Mouse (Mus musculus) liver, adult (tissue): Measurements from ENCODE around the gene Svop.

Source experiments
- GATA4 ChIP-seq: IDR thresholded peaks from 2 replicates; pipeline ENCODE4 v1.6.1; 2014; ENCODE audit warnings: mild to moderate bottlenecking, low read length; ENCODE audit not compliant: insufficient replicate concordance

The Svop gene

DNA sequence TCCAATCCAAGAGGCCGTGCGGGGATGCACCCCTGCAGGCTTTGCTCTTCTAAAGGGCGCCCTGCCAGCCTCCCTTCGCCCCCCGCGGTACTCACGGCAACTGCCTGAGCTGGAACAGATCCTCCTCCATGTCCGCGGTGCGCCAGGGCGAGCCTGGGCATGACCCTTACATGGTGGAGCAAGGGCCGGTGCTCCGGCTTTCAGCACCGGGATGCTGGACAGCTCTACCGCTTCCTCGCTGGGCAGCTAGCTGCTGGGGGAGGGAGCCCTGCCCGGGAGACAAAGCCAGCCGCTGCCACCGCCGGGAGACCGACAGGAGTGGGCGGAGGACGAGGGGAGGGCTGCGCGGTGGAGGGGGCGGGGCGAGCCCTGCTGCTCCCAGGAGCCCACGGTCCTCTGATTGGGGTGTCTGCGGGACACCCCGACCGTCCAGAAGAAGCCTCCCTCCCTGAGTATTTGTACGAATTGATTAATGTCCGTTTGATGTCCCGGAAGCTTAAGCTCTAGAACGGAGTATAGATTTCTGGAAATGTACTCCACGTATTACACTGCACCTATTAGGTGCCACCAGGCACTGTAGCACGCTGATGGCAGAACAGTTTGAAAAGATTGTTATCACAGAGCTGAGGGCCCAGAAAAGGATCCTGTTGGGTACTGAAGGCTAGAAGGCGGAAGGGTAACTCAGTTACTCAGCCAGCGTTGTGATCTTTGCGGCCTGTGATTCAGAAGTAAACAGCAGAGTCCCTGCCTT lies at the start of gene Svop:
TSS of gene Svop (minus strand) at position 514 of the 751 bp plus-strand sequence.
- TF ChIP-seq GATA4: no peak

DNA sequence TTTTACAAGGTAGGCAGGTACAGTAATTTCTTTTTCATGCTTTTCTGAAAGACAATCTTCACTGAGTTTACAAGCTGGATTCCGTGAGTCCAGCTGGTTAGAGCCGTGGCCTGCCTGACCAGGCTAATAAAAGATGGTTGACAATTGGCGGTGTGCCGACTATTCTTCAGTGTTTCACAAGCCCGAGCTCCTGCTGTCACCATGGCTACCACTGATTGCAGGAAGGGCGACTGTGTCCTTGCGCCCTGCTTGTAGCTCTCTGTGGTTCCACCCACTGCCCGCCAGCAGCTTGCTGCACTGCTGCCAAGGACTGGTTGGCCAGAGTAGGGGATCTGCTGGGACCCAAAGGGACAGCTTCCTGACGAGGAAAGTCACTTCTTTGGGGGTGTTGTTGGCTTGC lies 47.8 kb upstream of the Svop start:
- TF ChIP-seq GATA4: no peak; the same call in 1 of the 2 replicates

DNA sequence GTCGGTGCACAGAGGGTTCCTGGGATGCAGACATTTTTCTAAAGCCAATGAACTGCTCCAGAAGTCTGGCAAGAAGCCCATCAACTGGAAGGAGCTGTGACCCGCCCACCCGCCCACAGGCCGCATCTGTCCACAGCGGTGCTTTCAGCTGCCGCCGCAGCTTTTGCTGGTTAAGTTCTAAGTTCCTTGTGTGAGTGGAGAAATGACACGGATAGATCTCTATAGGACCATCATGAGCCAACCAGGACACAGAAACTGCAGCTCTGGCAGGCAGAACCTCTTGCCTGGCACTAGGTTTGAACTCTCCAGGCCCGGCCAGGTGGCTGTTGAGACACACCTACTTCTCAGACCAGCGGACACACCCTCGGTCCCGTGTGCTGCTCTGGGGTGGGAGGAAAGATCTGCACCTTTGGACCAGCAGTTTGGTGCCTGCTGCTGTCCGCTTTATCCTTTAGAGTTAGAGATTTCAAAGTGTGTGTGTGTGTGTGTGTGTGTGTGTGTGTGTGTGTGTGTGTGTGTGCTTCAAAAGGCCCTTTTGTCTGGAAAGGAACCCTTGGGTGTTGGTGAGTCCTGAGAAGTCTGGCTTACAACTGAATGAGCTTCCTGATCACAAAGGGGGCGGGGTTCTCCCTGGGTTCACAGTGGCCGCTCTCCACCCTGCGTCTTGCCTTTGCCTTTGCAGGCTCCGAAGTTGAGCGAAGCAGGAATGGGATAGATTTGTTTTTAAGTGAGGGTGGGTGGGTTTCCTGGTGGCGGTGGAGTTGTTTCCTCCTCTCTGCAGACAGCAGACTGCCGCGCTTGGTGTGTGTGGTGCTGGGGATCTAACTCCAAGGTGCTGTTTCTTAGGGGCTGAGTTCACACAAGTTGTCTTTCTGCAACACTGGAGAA lies 47.2 kb upstream of the Svop start:
- no peak for TF ChIP-seq GATA4

DNA sequence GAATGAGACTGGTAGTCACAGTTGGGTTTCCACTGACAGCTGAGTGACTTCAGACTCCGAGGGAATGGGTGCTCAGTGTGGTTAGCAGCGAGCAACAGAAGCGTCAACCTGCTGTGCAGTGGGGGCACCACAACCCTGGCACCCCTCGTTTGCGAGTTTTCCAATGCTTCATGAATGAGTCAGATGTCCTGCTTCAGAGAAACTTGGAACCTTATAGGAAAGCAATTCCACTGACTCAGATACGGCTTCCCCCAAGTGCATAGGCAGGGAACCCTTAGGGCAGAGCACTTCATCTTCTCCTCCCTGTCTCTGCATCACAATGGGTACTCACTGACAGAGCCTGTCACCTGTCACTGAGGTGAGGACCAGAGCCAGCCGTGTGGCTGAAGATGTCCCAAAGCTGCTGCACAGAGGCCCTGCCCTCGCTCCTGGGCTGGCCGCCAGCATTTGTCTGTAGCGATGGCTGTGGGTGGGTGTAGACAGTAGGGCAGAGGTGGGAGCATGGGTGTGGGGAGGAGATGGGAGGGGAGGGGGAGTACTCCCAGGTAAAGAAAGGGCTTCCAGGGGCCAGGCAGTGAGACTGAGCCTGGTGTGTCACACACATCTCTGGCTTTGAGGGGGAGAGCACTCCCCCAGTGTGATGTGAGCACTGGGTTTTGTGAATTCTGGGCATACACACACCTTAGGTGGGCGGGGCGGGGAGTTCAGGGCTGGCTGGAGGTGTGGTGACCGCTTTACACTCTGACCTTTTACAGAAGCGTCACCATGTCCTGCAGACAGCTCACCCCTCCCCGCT lies 46.3 kb upstream of the Svop start:
- no peak for TF ChIP-seq GATA4

DNA sequence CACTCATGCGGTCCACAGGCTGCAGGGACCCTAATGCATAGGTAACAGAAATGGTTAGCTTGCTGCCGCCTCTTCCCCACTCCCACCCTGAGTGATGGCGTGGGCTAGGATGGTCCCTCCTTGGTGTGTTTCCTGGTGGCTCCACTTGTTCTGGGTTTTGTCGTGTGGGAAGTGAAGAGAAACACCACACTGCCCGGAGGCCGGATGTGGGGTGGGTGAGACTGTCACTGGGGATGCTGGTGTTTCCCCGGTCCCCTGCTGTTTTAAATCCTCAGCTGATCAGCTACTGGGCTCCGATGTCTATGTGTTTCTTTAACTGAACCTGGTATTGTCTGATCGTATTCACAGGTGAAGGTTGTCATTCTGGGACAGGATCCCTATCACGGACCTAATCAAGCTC lies 44.1 kb upstream of the Svop start:
- TF ChIP-seq GATA4: no peak

DNA sequence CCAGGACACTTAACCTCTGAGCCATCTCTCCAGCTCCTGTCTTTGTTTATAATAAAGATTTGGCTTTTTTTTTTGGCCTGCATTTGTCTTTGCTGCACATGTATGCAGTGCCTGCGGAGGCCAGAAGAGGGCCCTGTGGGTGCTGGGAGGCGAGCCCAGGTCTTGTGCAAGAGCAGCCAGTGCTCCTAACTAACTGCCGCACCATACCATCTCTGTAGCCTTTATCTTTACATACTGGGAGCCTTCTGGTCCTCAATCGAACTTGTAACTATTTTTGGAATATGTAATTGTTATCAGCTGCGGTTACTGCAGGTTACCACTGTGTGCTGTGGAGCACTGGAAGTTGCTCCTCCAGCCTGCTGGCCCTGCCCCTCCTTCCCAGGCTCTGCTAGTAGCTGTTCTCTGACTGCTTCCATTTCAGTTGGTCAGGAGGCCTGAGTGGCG lies 42.7 kb upstream of the Svop start:
- TF ChIP-seq GATA4: no peak; the same call in 1 of the 2 replicates

DNA sequence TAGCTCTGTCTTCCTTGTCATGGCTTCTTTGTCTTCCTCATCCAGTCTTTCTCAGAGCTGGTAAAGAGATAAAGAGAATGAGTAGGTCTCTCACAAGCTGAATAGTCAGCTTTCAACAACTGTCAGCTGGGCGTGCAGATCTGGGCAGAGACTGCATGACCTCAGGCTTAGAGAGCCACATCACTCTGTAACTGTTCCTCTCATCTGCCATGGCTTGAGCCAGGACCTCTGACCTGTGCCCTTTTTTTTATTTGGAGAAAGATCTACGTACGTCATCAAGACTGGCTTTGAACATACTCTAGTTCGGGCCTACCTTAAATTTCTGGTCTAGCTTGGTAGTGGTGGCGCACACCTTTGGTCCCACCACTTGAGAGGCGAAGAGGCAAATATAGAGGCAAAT lies 41.5 kb upstream of the Svop start:
- TF ChIP-seq GATA4: no peak

DNA sequence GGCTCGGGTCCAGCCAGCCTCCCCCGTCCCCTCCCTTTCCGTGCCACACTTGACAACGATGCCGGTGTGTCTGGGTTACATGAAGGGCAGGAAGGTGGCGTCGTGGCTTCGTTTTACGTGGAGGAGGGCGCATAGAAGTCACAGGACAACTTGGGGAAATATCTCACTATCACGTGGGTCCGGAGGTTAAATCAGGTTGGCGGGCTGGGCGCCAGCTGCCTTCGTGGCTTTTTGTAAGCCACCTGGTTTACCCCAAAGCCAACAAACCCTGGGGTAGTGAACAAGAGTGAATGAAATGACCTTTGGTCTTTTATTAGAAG lies 40.1 kb upstream of the Svop start:
- no peak for TF ChIP-seq GATA4

DNA sequence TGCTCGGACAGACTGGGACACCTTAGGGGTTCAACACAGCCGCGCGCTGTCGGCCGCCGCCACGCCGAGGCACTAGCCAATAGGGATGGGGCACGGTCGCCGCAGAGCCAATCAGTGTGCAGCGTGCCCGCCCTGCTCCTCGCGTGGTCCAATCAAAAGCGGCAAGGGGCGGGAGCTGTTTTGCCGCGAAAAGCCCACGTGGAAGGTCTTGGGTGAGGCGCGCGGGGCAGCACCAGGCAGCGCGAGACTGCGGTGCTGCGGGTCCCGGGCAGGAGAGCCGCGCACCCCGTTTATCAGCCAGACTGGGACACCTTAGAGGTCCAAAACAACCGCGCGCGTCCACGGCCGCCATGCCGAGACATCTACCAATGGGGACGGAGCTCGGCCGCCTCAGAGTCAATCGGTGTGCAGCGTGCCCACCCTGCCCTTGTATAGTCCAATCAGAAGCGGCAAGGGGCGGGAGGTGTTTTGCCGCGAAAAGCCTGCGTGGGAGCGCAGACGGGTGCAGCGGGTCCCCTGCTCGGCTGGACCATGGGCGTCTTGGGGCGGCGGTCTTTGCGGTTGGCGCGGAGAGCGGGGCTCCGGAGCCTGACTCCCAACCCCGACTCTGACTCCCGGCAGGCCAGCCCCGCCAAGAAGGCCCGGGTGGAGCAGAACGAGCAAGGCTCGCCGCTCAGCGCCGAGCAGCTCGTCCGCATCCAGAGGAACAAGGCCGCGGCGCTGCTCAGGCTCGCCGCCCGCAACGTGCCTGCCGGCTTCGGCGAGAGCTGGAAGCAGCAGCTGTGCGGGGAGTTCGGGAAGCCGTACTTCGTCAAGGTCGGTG lies 39.5 kb upstream of the Svop start:
- TF ChIP-seq GATA4: peak; percentile 5; the same call in 1 of the 2 replicates

DNA sequence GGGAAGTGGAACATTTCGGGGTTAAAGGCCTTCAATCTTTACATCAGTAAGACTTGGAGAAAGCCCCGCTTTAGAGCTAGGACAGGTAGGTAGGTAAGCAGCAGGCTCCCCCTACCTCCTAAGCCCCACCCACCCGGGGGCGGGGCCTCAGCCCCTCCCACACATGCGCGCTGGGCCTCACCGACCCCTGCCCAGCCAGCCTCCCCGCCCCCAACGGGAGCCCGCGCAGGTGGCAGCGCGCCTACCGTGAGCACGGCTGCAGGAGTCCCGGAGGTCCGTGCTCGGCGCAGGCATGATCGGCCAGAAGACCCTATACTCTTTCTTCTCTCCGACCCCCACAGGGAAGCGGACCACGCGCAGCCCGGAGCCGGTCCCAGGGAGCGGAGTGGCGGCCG lies 38.8 kb upstream of the Svop start, which contains the start of gene Ung:
TSS of gene Ung (plus strand) at position 176 of the 395 bp plus-strand sequence.
- no peak for TF ChIP-seq GATA4

DNA sequence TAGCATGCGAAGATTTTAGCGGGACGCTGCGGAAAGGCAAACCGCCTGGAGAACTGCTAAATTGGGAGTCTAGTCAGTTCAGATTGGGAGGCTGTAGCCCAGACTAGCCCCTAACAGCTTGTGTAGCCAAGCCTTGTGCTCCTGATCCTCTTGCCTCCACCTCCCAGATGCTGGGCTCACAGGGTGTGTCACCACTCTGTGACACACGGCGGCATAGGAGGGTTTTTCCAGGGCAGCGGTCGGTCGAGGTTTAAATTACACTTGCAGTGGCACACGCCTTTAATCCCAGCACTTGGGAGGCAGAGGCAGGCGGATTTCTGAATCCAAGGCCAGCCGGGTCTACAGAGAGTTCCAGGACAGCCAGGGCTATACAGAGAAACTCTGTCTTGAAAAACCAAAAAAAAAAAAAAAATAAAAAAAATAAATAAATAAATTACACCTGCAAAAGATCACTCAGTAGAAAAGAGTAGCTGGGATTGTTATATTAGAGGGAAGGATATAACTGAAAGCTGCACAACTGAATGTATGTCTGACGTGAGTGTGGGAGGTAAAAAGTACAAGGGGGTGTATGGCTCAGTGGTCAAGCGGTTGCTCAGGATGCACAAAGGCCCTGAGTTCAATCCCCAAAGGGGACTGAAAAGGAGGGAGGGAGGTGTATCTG lies 38.3 kb upstream of the Svop start:
- no peak for TF ChIP-seq GATA4

DNA sequence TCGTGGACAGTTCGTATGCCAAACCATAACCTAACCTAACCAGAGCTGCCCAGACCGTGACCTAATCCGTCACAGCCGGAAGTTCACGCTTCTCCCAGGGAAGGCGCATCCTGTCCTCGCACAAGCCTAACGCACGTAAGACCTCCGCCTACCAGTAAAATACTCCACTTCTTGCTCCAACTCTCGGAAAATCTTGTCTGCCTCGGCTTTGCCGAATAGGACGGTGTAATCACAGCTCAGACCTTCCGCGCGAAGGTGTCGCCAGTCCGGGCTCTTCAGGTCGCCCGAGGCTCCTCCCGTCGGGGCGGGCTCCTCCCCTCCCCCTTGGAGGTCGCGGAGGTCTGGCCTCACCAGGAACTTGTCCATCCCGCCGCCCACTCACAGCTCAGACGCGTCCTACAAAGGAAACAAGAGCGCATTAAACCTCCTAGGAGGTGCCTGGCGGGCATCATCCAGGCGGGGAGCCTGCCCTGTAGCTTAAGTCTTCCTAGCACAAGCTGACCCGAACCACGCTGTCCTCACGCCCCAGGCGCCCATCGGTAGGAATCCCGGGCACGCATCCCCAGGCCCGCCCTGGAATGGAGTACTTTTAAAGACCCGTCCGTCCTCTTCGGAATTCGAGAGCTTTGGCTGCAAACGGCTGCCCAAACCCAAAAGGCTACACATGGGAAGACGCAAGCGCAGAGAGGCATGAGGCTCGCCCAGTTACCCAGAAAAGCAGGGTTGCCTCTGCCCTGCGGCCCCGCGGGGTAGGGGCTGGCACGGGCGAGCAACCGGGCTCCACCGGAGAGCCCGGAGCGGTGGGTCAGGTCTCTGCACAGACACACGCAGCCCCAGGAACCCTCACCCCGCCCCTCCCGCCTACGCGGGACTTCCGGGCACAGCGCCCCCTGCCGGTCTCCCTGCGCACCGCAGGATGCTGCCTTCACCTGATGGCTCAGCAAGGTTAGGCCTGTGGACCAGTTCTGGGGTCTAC lies 36.3 kb upstream of the Svop start, which contains the start of gene Alkbh2:
TSS of gene Alkbh2 (minus strand) at position 845 of the 976 bp plus-strand sequence.
- TF ChIP-seq GATA4: no peak
